Mouse (Mus musculus): ENCODE results near the gene Gdpd5.

GRCm38 (mm10) chr7:99475562-99475911 lies 94.3 kb downstream of the Gdpd5 start:
- TF ChIP-seq MAX (IDR thresholded peaks at IDR 0.05; ENCODE audit: low read length) (no peak), CTCF (IDR thresholded peaks at IDR 0.05 in 2 of 3, conservative IDR thresholded peaks at IDR 0.05 in 1 of 3; ENCODE audit: control insufficient read depth in 1 of 3, insufficient read depth in 1 of 3, low read depth in 2 of 3, low read length in 3 of 3, poor library complexity in 1 of 3, severe bottlenecking in 1 of 3) (no peak), POLR2AphosphoS5 (IDR thresholded peaks at IDR 0.05; ENCODE audit: borderline replicate concordance, low read depth, low read length) (no peak), EP300 (IDR thresholded peaks at IDR 0.05; ENCODE audit: low read depth in 1 of 2, low read length in 2 of 2) (no peak), ZMIZ1 (IDR thresholded peaks at IDR 0.05; ENCODE audit: low read depth, low read length) (no peak), TCF12 (IDR thresholded peaks at IDR 0.05; ENCODE audit: low read depth, low read length) (no peak), KAT2A (conservative IDR thresholded peaks at IDR 0.05; ENCODE audit: low read depth, low read length) (no peak)
